Mouse (Mus musculus) midbrain, embryonic 12.5 days (tissue): ENCODE results near the gene Ankrd65. TPM values are rescaled to one million over a fixed set of nuclear protein-coding genes. Genes with fewer than 3 reads are reported as not detected.
A peak's percentile ranks its signal among the peaks of the same experiment; 100 is the strongest.
"Not testable (repeated sequence)": the region's sequence is repeated elsewhere in the genome, so short reads cannot be mapped to it uniquely, and the experiment has no call there.

Experiments used
- ATAC-seq: fragments of 200-750 bp; cut with Nextera tagmentation; 2 replicates; pipeline ENCODE4 v1.8.0; 2017; ENCODE audit warnings: low read depth, moderate TSS enrichment, moderate library complexity; ENCODE audit not compliant: low FRiP score
- H3K27ac ChIP-seq: fragments of 300-500 bp; sonication (generic); replicated peaks from 2 replicates; pipeline ENCODE4 v1.5.1; 2016; ENCODE audit warnings: mild to moderate bottlenecking
- H3K27me3 ChIP-seq: fragments of 300-500 bp; sonication (generic); 2 replicates; pipeline ENCODE4 v1.6.1; 2016; ENCODE audit warnings: mild to moderate bottlenecking
- H3K36me3 ChIP-seq: fragments of 300-500 bp; sonication (generic); 2 replicates; pipeline ENCODE4 v1.6.1; 2016
- H3K4me1 ChIP-seq: fragments of 300-500 bp; sonication (generic); 2 replicates; pipeline ENCODE4 v1.6.1; 2016
- H3K4me2 ChIP-seq: fragments of 300-500 bp; sonication (generic); replicated peaks from 2 replicates; pipeline ENCODE4 v1.6.1; 2016; ENCODE audit warnings: mild to moderate bottlenecking, moderate library complexity
- H3K4me3 ChIP-seq: fragments of 300-500 bp; sonication (generic); 2 replicates; pipeline ENCODE4 v1.5.1; 2016; ENCODE audit warnings: mild to moderate bottlenecking
- H3K9ac ChIP-seq: fragments of 300-500 bp; sonication (generic); replicated peaks from 2 replicates; pipeline ENCODE4 v1.6.1; 2016; ENCODE audit warnings: mild to moderate bottlenecking, moderate library complexity
- H3K9me3 ChIP-seq: fragments of 300-500 bp; sonication (generic); 2 replicates; pipeline ENCODE4 v1.6.1; 2016; ENCODE audit warnings: mild to moderate bottlenecking
- WGBS: fragments of 180-500 bp; shearing (Covaris S2); methylation state at CpG from one replicate; pipeline ENCODE4 v1.1.7; 2016; 5-methylcytosine and 5-hydroxymethylcytosine counted together
- polyA plus RNA-seq: library from polyadenylated mRNA; unstranded; fragments of >200 nt; fragmentation: Nextera tagmentation; extraction: Ambion mirVana; gene quantifications from 2 replicates; pipeline ENCODE4 v1.2.1, GENCODE M21; 2016

The Ankrd65 gene
- polyA plus RNA-seq, 1 experiment from 2014 or later: not detected

GRCm38 (mm10) chr4:155777816-155778215 is 12.4 kb upstream of the Ankrd65 start:
- H3K9me3 ChIP-seq: no peaks in the 10 kb centered on the region
- no peak overlapping the region for H3K27ac ChIP-seq
- peaks cover 13% of the 10 kb centered on the region for H3K4me1 ChIP-seq
- peaks cover 31% of the 10 kb centered on the region for H3K27me3 ChIP-seq
- no peak overlapping the region for H3K9ac ChIP-seq
- H3K4me3 ChIP-seq: no peak overlapping the region
- H3K4me2 ChIP-seq: no peak overlapping the region
- no peak for ATAC-seq
- WGBS: 82% methylated on average over 2 of the region's 2 CpGs
- no peaks in the 10 kb centered on the region for H3K36me3 ChIP-seq

DNA sequence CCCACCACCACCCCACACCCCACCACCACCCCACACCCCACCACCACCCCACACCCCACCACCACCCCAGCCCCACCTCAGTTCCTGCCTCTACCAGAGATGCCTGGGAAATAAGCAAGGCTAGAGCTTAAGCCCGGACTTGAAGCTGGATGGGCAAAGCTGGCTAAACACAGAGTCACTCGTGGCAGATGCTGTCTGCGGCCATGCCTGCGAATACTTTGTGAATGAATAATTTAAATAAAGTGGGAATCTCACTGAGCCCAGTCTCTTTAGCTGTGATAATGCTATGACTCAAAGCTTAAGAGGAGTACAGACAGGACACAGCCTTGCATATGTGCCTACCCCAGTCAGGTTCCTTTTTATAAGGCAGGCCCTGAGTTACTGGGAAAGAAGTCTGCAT is 10.7 kb upstream of the Ankrd65 start:
- ATAC-seq: no peak
- Histone ChIP-seq H3K9ac (no peak overlapping the region), H3K4me2 (no peak overlapping the region), H3K27ac (no peak overlapping the region), H3K27me3 (peaks cover 14% of the 10 kb centered on the region), H3K4me1 (peaks cover 12% of the 10 kb centered on the region), H3K9me3 (no peaks in the 10 kb centered on the region), H3K36me3 (no peaks in the 10 kb centered on the region), H3K4me3 (no peak overlapping the region)
- WGBS: 82% methylated on average over 4 of the region's 4 CpGs

DNA sequence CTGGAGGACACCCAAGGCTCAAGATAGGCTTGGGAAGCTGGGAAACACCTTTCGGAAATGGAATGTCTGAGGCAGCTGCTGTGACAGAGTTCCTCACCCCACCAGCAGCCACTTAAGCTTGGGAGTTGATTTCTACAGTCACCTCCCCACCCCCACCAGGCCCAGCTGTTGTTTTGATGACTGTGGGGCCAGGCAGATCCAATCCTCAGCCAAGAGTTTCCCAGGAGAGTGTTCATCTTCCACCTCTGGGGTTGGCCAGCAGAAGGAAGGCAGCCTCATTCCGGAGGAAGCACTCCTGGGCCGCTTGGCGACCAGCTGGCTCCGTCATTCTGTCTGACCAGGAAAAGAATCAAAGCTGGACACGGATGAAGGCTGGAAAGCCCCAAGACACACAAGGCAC is 9.3 kb upstream of the Ankrd65 start:
- 41% methylated on average over 6 of the region's 6 CpGs for WGBS
- peaks cover under 1% of the 10 kb centered on the region; the same call in 1 of the 2 replicates for H3K27me3 ChIP-seq
- no peak overlapping the region for H3K27ac ChIP-seq
- no peak overlapping the region for H3K4me3 ChIP-seq
- no peak overlapping the region for H3K4me2 ChIP-seq
- H3K4me1 ChIP-seq: peaks cover 13% of the 10 kb centered on the region
- no peak overlapping the region for H3K9ac ChIP-seq
- no peaks in the 10 kb centered on the region for H3K36me3 ChIP-seq
- ATAC-seq: no peak
- no peaks in the 10 kb centered on the region for H3K9me3 ChIP-seq

DNA sequence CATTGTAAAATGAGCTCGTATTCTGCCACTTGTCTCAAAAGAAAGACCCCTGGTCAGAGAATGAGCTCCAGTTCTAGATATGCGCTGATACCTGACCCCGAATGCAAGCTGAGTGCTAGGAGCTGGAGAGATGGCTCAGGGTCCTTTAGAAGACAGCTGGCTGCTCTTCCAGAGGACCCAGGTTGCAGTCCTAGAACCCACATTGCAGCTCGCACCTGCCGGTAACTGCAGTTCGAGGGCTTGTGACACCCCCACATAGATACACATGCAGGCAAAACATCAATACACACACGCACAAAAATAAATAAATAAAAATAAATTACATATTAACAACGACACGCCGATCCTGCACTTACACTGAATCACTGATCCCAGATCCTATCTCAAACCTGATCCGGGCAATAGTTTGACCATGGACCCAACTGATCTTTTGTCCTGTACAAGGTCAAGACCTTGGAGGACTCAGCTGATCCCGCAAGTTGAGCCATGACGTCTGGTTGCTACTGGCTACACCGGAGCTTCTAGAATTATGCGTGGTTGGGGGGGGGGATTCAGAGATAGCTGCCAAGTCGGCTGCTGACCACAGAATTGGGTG is 6.7 kb upstream of the Ankrd65 start:
- no peaks in the 10 kb centered on the region for H3K9me3 ChIP-seq
- peaks cover 13% of the 10 kb centered on the region for H3K4me1 ChIP-seq
- no peaks in the 10 kb centered on the region for H3K27me3 ChIP-seq
- no peaks in the 10 kb centered on the region for H3K36me3 ChIP-seq
- peak overlapping the region; percentile 72 for H3K4me2 ChIP-seq
- peak overlapping the region; percentile 61 for H3K4me3 ChIP-seq
- 44% methylated on average over 16 of the region's 16 CpGs for WGBS
- no peak for ATAC-seq
- peak overlapping the region; percentile 86; the same call in 1 of the 2 replicates for H3K27ac ChIP-seq
- peak overlapping the region; percentile 83; the same call in 1 of the 2 replicates for H3K9ac ChIP-seq

DNA sequence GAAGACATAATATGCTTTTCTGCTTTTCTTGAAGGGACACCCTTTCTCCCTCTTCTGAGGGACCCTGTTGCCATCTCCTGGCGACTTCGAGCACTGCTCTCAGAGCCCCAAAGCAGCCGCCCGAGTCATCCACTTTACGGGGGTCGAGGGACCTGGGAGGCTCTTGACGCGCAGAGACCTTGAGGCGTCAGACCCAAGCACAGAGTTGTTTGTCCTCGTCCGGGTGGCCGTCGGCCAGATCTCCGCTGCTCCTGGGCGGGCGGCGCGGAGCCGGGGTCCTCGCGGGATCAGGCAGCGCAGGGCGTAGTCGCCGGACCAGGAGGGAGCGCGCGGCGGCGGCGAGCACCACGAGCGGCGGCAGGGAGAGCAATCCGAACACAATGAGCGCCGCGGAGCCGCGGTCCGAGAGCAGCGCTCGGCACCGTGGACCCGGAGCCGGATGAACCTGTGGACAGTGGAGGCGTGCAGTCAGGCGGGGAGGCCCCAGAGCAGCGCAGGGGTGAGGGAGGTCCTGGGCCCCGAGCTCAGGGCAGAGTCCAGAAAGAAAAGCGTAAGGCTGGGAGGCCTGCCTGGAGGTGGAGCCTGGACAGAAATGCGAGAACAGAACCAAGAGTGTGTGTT is 6.0 kb upstream of the Ankrd65 start:
- H3K27me3 ChIP-seq: no peaks in the 10 kb centered on the region
- peak overlapping the region; percentile 61 for H3K4me3 ChIP-seq
- WGBS: under 1% methylated on average over 52 of the region's 52 CpGs

DNA sequence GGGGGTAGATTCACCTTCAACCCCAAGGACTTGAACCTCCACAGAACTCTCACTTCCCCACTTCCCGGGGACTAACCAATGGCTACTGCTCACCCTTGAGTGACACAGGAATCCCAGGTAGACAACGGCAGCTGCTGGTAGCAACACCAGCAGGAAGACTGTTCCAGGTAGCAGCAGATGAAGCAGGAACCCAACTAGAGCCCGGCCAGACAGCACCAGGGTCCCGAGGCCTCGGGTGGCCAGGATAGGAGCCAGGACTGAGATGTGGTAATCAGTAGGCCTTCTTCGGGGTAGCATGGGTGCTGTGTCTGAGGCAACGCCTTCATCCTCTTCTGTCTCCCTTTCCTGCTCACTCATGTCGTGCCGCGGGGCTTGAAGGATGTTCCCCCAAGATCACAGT is 5.0 kb upstream of the Ankrd65 start:
- Histone ChIP-seq H3K27me3 (peaks cover 3% of the 10 kb centered on the region; the same call in 1 of the 2 replicates), H3K27ac (no peak overlapping the region), H3K4me1 (peaks cover 13% of the 10 kb centered on the region), H3K4me3 (no peak overlapping the region), H3K4me2 (peak overlapping the region; percentile 72; the same call in 1 of the 2 replicates), H3K9ac (no peak overlapping the region), H3K36me3 (no peaks in the 10 kb centered on the region), H3K9me3 (no peaks in the 10 kb centered on the region)
- ATAC-seq: no peak
- WGBS: 85% methylated on average over 10 of the region's 10 CpGs

More for the DNA sequence above, 6.0 kb upstream of the Ankrd65 start:
- Histone ChIP-seq H3K4me2 (peak overlapping the region; percentile 72), H3K9ac (peak overlapping the region; percentile 83), H3K4me1 (peaks cover 13% of the 10 kb centered on the region), H3K9me3 (no peaks in the 10 kb centered on the region), H3K36me3 (no peaks in the 10 kb centered on the region), H3K27ac (peak overlapping the region; percentile 86)
- peak; percentile 86 for ATAC-seq

GRCm38 (mm10) chr4:155785819-155786218 is 4.4 kb upstream of the Ankrd65 start, which contains the start of gene Tmem88b:
Gene Tmem88b (minus strand): TSS chr4:155785874.
- Histone ChIP-seq H3K36me3 (no peaks in the 10 kb centered on the region), H3K27ac (no peak within 1 kb of the TSS), H3K27me3 (peaks cover 8% of the 10 kb centered on the region; the same call in 1 of the 2 replicates), H3K9ac (no peak within 1 kb of the TSS), H3K4me2 (peak within 1 kb of the TSS; percentile 72), H3K4me3 (peak within 1 kb of the TSS; percentile 61), H3K4me1 (peaks cover 13% of the 10 kb centered on the region), H3K9me3 (no peaks in the 10 kb centered on the region)
- WGBS: 74% methylated on average over 5 of the region's 5 CpGs
- ATAC-seq: no peak

DNA sequence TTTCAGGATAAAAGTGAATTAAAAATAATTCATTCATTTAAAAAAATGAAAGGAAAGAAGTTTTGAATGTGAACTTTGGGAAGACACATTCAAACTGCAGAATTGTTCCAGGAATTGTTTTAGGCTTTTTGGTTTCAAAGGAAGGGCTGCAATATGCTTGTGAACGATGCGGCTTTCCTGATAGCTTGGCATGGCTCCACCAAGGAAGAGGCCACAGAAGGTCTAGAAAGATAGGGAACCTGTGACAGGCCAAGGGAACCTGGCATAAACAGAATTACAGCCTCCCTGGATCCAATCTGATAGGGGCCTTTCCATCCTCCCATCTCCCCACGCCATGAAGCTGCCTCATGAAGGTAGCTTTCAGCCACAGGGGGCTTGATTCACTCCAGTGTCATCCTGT is 1.9 kb upstream of the Ankrd65 start:
- peaks cover 27% of the 10 kb centered on the region for H3K27me3 ChIP-seq
- no peak overlapping the region for H3K9ac ChIP-seq
- 70% methylated on average over 3 of the region's 3 CpGs for WGBS
- peaks cover 13% of the 10 kb centered on the region for H3K4me1 ChIP-seq
- H3K4me2 ChIP-seq: no peak overlapping the region
- H3K4me3 ChIP-seq: no peak overlapping the region
- no peak for ATAC-seq
- no peak overlapping the region for H3K27ac ChIP-seq
- H3K36me3 ChIP-seq: no peaks in the 10 kb centered on the region
- no peaks in the 10 kb centered on the region for H3K9me3 ChIP-seq

- H3K4me2 ChIP-seq, H3K4me1 ChIP-seq, H3K4me3 ChIP-seq, H3K9me3 ChIP-seq, H3K36me3 ChIP-seq, H3K27ac ChIP-seq, ATAC-seq, H3K9ac ChIP-seq: not testable (repeated sequence)
- 81% methylated on average over 4 of the region's 4 CpGs for WGBS
- peaks cover 27% of the 10 kb centered on the region for H3K27me3 ChIP-seq
These were observed 1.4 kb upstream of the Ankrd65 start for GRCm38 (mm10) chr4:155788833-155789232.

GRCm38 (mm10) chr4:155790650-155791161 is 467 bp downstream of the Ankrd65 start:
- no peak overlapping the region for H3K4me2 ChIP-seq
- peaks cover 27% of the 10 kb centered on the region for H3K27me3 ChIP-seq
- H3K4me1 ChIP-seq: no peaks in the 10 kb centered on the region
- no peak overlapping the region for H3K9ac ChIP-seq
- no peaks in the 10 kb centered on the region for H3K9me3 ChIP-seq
- 68% methylated on average over 3 of the region's 3 CpGs for WGBS
- H3K27ac ChIP-seq: no peak overlapping the region
- ATAC-seq: no peak
- H3K36me3 ChIP-seq: no peaks in the 10 kb centered on the region
- H3K4me3 ChIP-seq: no peak overlapping the region

- Histone ChIP-seq H3K4me3 (no peak overlapping the region), H3K36me3 (no peaks in the 10 kb centered on the region), H3K27ac (no peak overlapping the region), H3K4me1 (no peaks in the 10 kb centered on the region), H3K9me3 (no peaks in the 10 kb centered on the region), H3K9ac (no peak overlapping the region), H3K4me2 (no peak overlapping the region), H3K27me3 (peaks cover 27% of the 10 kb centered on the region)
- no peak for ATAC-seq
- WGBS: 77% methylated on average over 24 of the region's 24 CpGs
These were observed 1.1 kb downstream of the Ankrd65 start for GRCm38 (mm10) chr4:155791240-155791933.

DNA sequence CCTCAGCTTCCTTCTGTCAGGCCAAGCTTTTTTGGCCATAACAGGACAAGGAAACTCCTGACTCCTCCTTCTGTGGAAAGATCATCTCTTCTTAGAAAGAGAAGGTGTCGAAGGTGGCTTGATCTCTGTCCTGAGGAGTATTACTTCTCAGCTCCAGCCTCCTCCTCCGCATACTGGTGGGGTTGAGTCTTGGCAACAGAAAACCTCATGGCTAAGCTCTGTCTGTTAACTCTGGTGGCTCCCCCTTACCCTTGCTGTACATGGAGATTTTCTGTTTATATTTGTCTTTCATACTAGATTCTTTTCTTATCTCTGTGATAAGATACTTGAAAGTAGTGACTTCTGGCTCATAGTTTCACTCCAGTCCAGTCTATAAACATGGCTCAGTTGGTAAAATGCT is 3.5 kb downstream of the Ankrd65 start:
- H3K9me3 ChIP-seq: no peaks in the 10 kb centered on the region
- no peaks in the 10 kb centered on the region for H3K4me1 ChIP-seq
- H3K36me3 ChIP-seq: no peaks in the 10 kb centered on the region
- no peak overlapping the region for H3K4me3 ChIP-seq
- H3K27ac ChIP-seq: no peak overlapping the region
- no peak for ATAC-seq
- peaks cover 27% of the 10 kb centered on the region for H3K27me3 ChIP-seq
- no peak overlapping the region for H3K9ac ChIP-seq
- 69% methylated on average over 2 of the region's 2 CpGs for WGBS
- H3K4me2 ChIP-seq: no peak overlapping the region
